Mouse (Mus musculus) megakaryocyte-erythroid progenitor cell, adult 5-6 weeks (primary cell): ENCODE measurements at regions not wholly inside any gene's neighbourhood (a gene's known extent, or its start where the extent isn't known, plus 50 kb on each side); places are given as distances from the start of the nearest gene placed in this dataset.

Experiments used
- ATAC-seq: replicated peaks from 2 replicates; pipeline ENCODE4 v1.8.0; 2016; ENCODE audit warnings: mild to moderate bottlenecking, inconsistent platforms; ENCODE audit not compliant: severe bottlenecking, poor library complexity, low FRiP score, low TSS enrichment

GRCm38 (mm10) chrY:12595960-12596359 lies 214.2 kb downstream of the Gm20812 start:
- ATAC-seq, result peak; percentile 79; the same call in 1 of the 2 replicates
